ENCODE assay signal across 20 mouse cellular contexts in genomic region chr7:6173872-6174271, GRCm38 (mm10). TPM values are rescaled to one million over a fixed set of nuclear protein-coding genes. Genes with fewer than 3 reads are reported as not detected.
A peak's percentile ranks its signal among the peaks of the same experiment; 100 is the strongest.
DNase-seq lines count a peak whose midpoint lies in the region; ATAC-seq and TF ChIP-seq lines count a peak whose summit lies in the region.
"Had no signal": no experiment of that assay in that cellular context is flagged by ENCODE, and none has a peak within 500 bp of the region (broad histone marks: within the 10 kb centered on the region; RNA-seq: fewer than 3 reads in every experiment).

No protein-coding gene starts in this region.

- no peak for TF ChIP-seq EP300 in ES-Bruce4 (IDR thresholded peaks at IDR 0.05; ENCODE audit: insufficient read depth, low read depth, low read length)

- H3K9ac ChIP-seq in forebrain, embryonic 15.5 days (replicated peaks): no peak overlapping the region
- H3K9ac ChIP-seq in forebrain, embryonic 16.5 days (replicated peaks; ENCODE audit: low read depth, low read length): no peak overlapping the region
- H3K9ac ChIP-seq in lung, embryonic 15.5 days: no peak overlapping the region
- H3K9ac ChIP-seq in ES-Bruce4 (ENCODE audit: low read depth, poor library complexity, severe bottlenecking): peak overlapping the region; percentile 96
- no peak overlapping the region for H3K9ac ChIP-seq in liver, embryonic 15.5 days
- H3K9ac ChIP-seq: hindbrain, embryonic 12.5 days had no signal

- DNase-seq in lung, postnatal 14 days: no peak
- DNase-seq in B cell, adult 2 months: no peak
- DNase-seq: adrenal gland, postnatal 14 days; cerebellum, adult 9-11 months; embryo, embryonic 11 days; gastrocnemius, postnatal 36 days had no signal

- no peaks in the 10 kb centered on the region for H3K27me3 ChIP-seq in forebrain, embryonic 15.5 days
- H3K27me3 ChIP-seq in forebrain, embryonic 16.5 days (replicated peaks; ENCODE audit: control insufficient read depth, insufficient read depth, low read length): no peaks in the 10 kb centered on the region
- no peaks in the 10 kb centered on the region for H3K27me3 ChIP-seq in lung, embryonic 15.5 days
- no peaks in the 10 kb centered on the region for H3K27me3 ChIP-seq in ES-Bruce4 (ENCODE audit: control insufficient read depth, insufficient read depth, low read length, poor library complexity, severe bottlenecking)
- no peaks in the 10 kb centered on the region for H3K27me3 ChIP-seq in liver, embryonic 15.5 days
- H3K27me3 ChIP-seq: hindbrain, embryonic 12.5 days; megakaryocyte, embryonic 14.5 days had no signal

- no peak for TF ChIP-seq POLR2A in ES-Bruce4 (IDR thresholded peaks at IDR 0.05; ENCODE audit: insufficient read depth, low read length)

- peaks cover 9% of the 10 kb centered on the region; the same call in 1 of the 2 replicates for H3K36me3 ChIP-seq in forebrain, embryonic 15.5 days
- no peaks in the 10 kb centered on the region for H3K36me3 ChIP-seq in forebrain, embryonic 16.5 days (ENCODE audit: control insufficient read depth, insufficient read depth)
- H3K36me3 ChIP-seq in lung, embryonic 15.5 days: no peaks in the 10 kb centered on the region
- peaks cover 25% of the 10 kb centered on the region for H3K36me3 ChIP-seq in ES-Bruce4 (ENCODE audit: control insufficient read depth, insufficient read depth, low read length, poor library complexity, severe bottlenecking)
- 0 out of 2 replicates have a peak, but pooled peaks cover 3% of the 10 kb centered on the region for H3K36me3 ChIP-seq in liver, embryonic 15.5 days (replicated peaks)

- H3K4me2 ChIP-seq in forebrain, embryonic 15.5 days (replicated peaks): peak overlapping the region; percentile 62; the same call in 1 of the 2 replicates
- no peak overlapping the region for H3K4me2 ChIP-seq in forebrain, embryonic 16.5 days (ENCODE audit: low read length)
- no peak overlapping the region for H3K4me2 ChIP-seq in lung, embryonic 15.5 days
- H3K4me2 ChIP-seq in liver, embryonic 15.5 days: peak overlapping the region; percentile 95; the same call in 1 of the 2 replicates

- no peaks in the 10 kb centered on the region for H3K9me3 ChIP-seq in forebrain, embryonic 15.5 days
- no peaks in the 10 kb centered on the region for H3K9me3 ChIP-seq in forebrain, embryonic 16.5 days (ENCODE audit: control insufficient read depth, low read length)
- no peaks in the 10 kb centered on the region for H3K9me3 ChIP-seq in lung, embryonic 15.5 days
- H3K9me3 ChIP-seq in ES-Bruce4 (replicated peaks; ENCODE audit: control insufficient read depth, insufficient read depth, low read length, poor library complexity, severe bottlenecking): peaks cover 2% of the 10 kb centered on the region; the same call in 1 of the 2 replicates
- no peaks in the 10 kb centered on the region for H3K9me3 ChIP-seq in liver, embryonic 15.5 days (replicated peaks)
- H3K9me3 ChIP-seq: hindbrain, embryonic 12.5 days; megakaryocyte, embryonic 14.5 days had no signal

- H3K4me3 ChIP-seq in forebrain, embryonic 15.5 days: no peak overlapping the region
- no peak overlapping the region for H3K4me3 ChIP-seq in forebrain, embryonic 16.5 days (replicated peaks; ENCODE audit: low read length)
- peak overlapping the region; percentile 75; the same call in 1 of the 2 replicates for H3K4me3 ChIP-seq in lung, embryonic 15.5 days
- peak overlapping the region; percentile 30 for H3K4me3 ChIP-seq in ES-Bruce4 (ENCODE audit: low read depth, low read length)
- no peak overlapping the region for H3K4me3 ChIP-seq in liver, embryonic 15.5 days (replicated peaks)
- H3K4me3 ChIP-seq: megakaryocyte, embryonic 14.5 days had no signal

- no peak overlapping the region for H3K27ac ChIP-seq in forebrain, embryonic 15.5 days (replicated peaks)
- H3K27ac ChIP-seq in forebrain, embryonic 16.5 days (ENCODE audit: low read length): no peak overlapping the region
- no peak overlapping the region for H3K27ac ChIP-seq in lung, embryonic 15.5 days
- no peak overlapping the region for H3K27ac ChIP-seq in ES-Bruce4 (ENCODE audit: insufficient read depth, low read length)
- peak overlapping the region; percentile 81 for H3K27ac ChIP-seq in liver, embryonic 15.5 days (replicated peaks)
- H3K27ac ChIP-seq: hindbrain, embryonic 12.5 days had no signal

- peaks cover 19% of the 10 kb centered on the region for H3K4me1 ChIP-seq in forebrain, embryonic 15.5 days
- H3K4me1 ChIP-seq in forebrain, embryonic 16.5 days (replicated peaks; ENCODE audit: control insufficient read depth, insufficient read depth, low read length): peaks cover 19% of the 10 kb centered on the region
- H3K4me1 ChIP-seq in lung, embryonic 15.5 days: peaks cover 21% of the 10 kb centered on the region
- no peaks in the 10 kb centered on the region for H3K4me1 ChIP-seq in ES-Bruce4 (ENCODE audit: control insufficient read depth, insufficient read depth, low read length)
- peaks cover 48% of the 10 kb centered on the region for H3K4me1 ChIP-seq in liver, embryonic 15.5 days (replicated peaks)

- no peak for ATAC-seq in forebrain, embryonic 15.5 days (replicated peaks)
- no peak for ATAC-seq in forebrain, embryonic 16.5 days
- no peak for ATAC-seq in lung, embryonic 15.5 days (ENCODE audit: borderline replicate concordance, extremely low read depth, low FRiP score, low TSS enrichment)
- no peak for ATAC-seq in liver, embryonic 15.5 days (ENCODE audit: insufficient read depth)
- ATAC-seq in CD4-positive, CD25-positive, alpha-beta regulatory T cell, adult 4 months: no peak
- ATAC-seq: intestine, postnatal 0 days had no signal

- no peak for TF ChIP-seq CTCF in ES-Bruce4 (IDR thresholded peaks at IDR 0.05; ENCODE audit: low read depth, low read length)

- WGBS in forebrain, embryonic 15.5 days: 93% methylated on average over 8 of the region's 8 CpGs
- 93% methylated on average over 8 of the region's 8 CpGs for WGBS in forebrain, embryonic 16.5 days
- WGBS in lung, embryonic 15.5 days: 68% methylated on average over 8 of the region's 8 CpGs
- WGBS in liver, embryonic 15.5 days (ENCODE audit: insufficient replicate concordance): 71% methylated on average over 8 of the region's 8 CpGs

RNA-seq across cellular contexts. Expression of gene Zfp444, which starts 1.8 kb away (rescaled TPM):
- polyA plus RNA-seq in forebrain, embryonic 15.5 days (2015; fragmentation: Nextera tagmentation; extraction: Ambion mirVana): 111 and 112 TPM in 2 replicates
- 99.6 and 101 TPM in 2 replicates for polyA plus RNA-seq in forebrain, embryonic 16.5 days (2015; fragmentation: Nextera tagmentation; extraction: Ambion mirVana)
- polyA plus RNA-seq in lung, embryonic 15.5 days (2015; fragmentation: Nextera tagmentation; extraction: Ambion mirVana): 55.8 and 62.2 TPM in 2 replicates
- polyA plus RNA-seq in ES-Bruce4 (2011; ENCODE audit: insufficient read depth, insufficient read length, low read depth, missing spikeins): 33.7 and 41.1 TPM in 2 replicates
- polyA plus RNA-seq in liver, embryonic 15.5 days (2015; fragmentation: Nextera tagmentation; extraction: Ambion mirVana): 18.2 and 22.2 TPM in 2 replicates
- polyA plus RNA-seq in CD4-positive, CD25-positive, alpha-beta regulatory T cell, adult 4 months (2017; shearing (Covaris generic)): 10 to 100 TPM in 1 of 2 experiments, 1 to 10 TPM in 1; 5.6 to 10.6 TPM

RNA-seq across cellular contexts. Expression of gene Zfp787, which starts 18.1 kb away (rescaled TPM):
- 23.7 and 25.5 TPM in 2 replicates for polyA plus RNA-seq in forebrain, embryonic 15.5 days (2015; fragmentation: Nextera tagmentation; extraction: Ambion mirVana)
- polyA plus RNA-seq in forebrain, embryonic 16.5 days (2015; fragmentation: Nextera tagmentation; extraction: Ambion mirVana): 16.9 and 21.3 TPM in 2 replicates
- 24.6 and 25.4 TPM in 2 replicates for polyA plus RNA-seq in lung, embryonic 15.5 days (2015; fragmentation: Nextera tagmentation; extraction: Ambion mirVana)
- polyA plus RNA-seq in ES-Bruce4 (2011; ENCODE audit: insufficient read depth, insufficient read length, low read depth, missing spikeins): 24.1 and 30.9 TPM in 2 replicates
- polyA plus RNA-seq in liver, embryonic 15.5 days (2015; fragmentation: Nextera tagmentation; extraction: Ambion mirVana): 9.8 and 10.1 TPM in 2 replicates
- 1 to 10 TPM; 6.7 to 6.9 TPM for polyA plus RNA-seq in CD4-positive, CD25-positive, alpha-beta regulatory T cell, adult 4 months (2017; shearing (Covaris generic))

RNA-seq across cellular contexts. Expression of gene Galp, which starts 23.0 kb away (rescaled TPM):
- polyA plus RNA-seq in forebrain, embryonic 15.5 days (2015; fragmentation: Nextera tagmentation; extraction: Ambion mirVana): not detected in 2 replicates
- not detected in 2 replicates for polyA plus RNA-seq in forebrain, embryonic 16.5 days (2015; fragmentation: Nextera tagmentation; extraction: Ambion mirVana)
- not detected in 2 replicates for polyA plus RNA-seq in lung, embryonic 15.5 days (2015; fragmentation: Nextera tagmentation; extraction: Ambion mirVana)
- polyA plus RNA-seq in ES-Bruce4 (2011; ENCODE audit: insufficient read depth, insufficient read length, low read depth, missing spikeins): not detected in 2 replicates
- polyA plus RNA-seq in liver, embryonic 15.5 days (2015; fragmentation: Nextera tagmentation; extraction: Ambion mirVana): not detected in 2 replicates
- polyA plus RNA-seq in CD4-positive, CD25-positive, alpha-beta regulatory T cell, adult 4 months (2017; shearing (Covaris generic)): not detected
- polyA plus RNA-seq: frontal cortex, adult 2 months; heart, embryonic 14.5 days; hindbrain, embryonic 12.5 days; intestine, postnatal 0 days; limb, embryonic 11.5 days; small intestine, adult 2 months; stomach, embryonic 16.5 days had no signal

RNA-seq across cellular contexts. Expression of gene Zscan5b, which starts 48.2 kb away (rescaled TPM):
- polyA plus RNA-seq in forebrain, embryonic 15.5 days (2015; fragmentation: Nextera tagmentation; extraction: Ambion mirVana): not detected in 2 replicates
- not detected in 2 replicates for polyA plus RNA-seq in forebrain, embryonic 16.5 days (2015; fragmentation: Nextera tagmentation; extraction: Ambion mirVana)
- polyA plus RNA-seq in lung, embryonic 15.5 days (2015; fragmentation: Nextera tagmentation; extraction: Ambion mirVana): not detected in 2 replicates
- polyA plus RNA-seq in ES-Bruce4 (2011; ENCODE audit: insufficient read depth, insufficient read length, low read depth, missing spikeins): 0.33 and 0.40 TPM in 2 replicates
- polyA plus RNA-seq in liver, embryonic 15.5 days (2015; fragmentation: Nextera tagmentation; extraction: Ambion mirVana): not detected in 2 replicates
- polyA plus RNA-seq in CD4-positive, CD25-positive, alpha-beta regulatory T cell, adult 4 months (2017; shearing (Covaris generic)): not detected
- polyA plus RNA-seq: frontal cortex, adult 2 months; heart, embryonic 14.5 days; hindbrain, embryonic 12.5 days; intestine, postnatal 0 days; limb, embryonic 11.5 days; small intestine, adult 2 months; stomach, embryonic 16.5 days had no signal

Comparison
In these comparisons a context has a peak if more than half of its experiments do, and no peak if none do; other contexts are left out.
1. H3K4me2 ChIP-seq: peak in forebrain, embryonic 15.5 days (single experiment) and liver, embryonic 15.5 days (single experiment); none in forebrain, embryonic 16.5 days (single experiment) and lung, embryonic 15.5 days (single experiment).
2. H3K4me3 ChIP-seq: peak in lung, embryonic 15.5 days (single experiment) and ES-Bruce4 (single experiment); none in forebrain, embryonic 15.5 days (single experiment), forebrain, embryonic 16.5 days (single experiment) and liver, embryonic 15.5 days (single experiment).